Mouse (Mus musculus) retina, postnatal 7 days (tissue): ENCODE results near the gene Tex45.

Source experiments
- DNase-seq: peaks from one replicate; pipeline ENCODE4 v3.0.0-alpha.2; 2012; ENCODE audit warnings: low read depth, low spot score

The Tex45 gene

GRCm38 (mm10) chr8:3536053-3536841 is 65.6 kb downstream of the Tex45 start:
- DNase-seq: no peak
